Mouse (Mus musculus) lung, adult 2 months (tissue): ENCODE data around the gene Rpl37.

Source experiments
- CTCF ChIP-seq: fragments of 200-500 bp; IDR thresholded peaks from 2 replicates; pipeline ENCODE4 v1.5.1; 2011; ENCODE audit warnings: mild to moderate bottlenecking, low read length, control low read depth; ENCODE audit not compliant: insufficient read depth
- POLR2A ChIP-seq: fragments of 200-500 bp; IDR thresholded peaks from 2 replicates; pipeline ENCODE4 v1.6.1; 2011; ENCODE audit warnings: low read depth, mild to moderate bottlenecking, control low read depth, low read length, borderline replicate concordance; ENCODE audit errors: extremely low read depth

- TF ChIP-seq CTCF (no peak), POLR2A (no peak)
Observed at GRCm38 (mm10) chr15:5145196-5145945, 28.9 kb downstream of the Rpl37 start.
